Mouse (Mus musculus) mouse trophoblast stem cell (cell line): Measurements from ENCODE around the gene Prrt1.

Experiments used
- in situ Hi-C, 2 experiments: fragments of 300-500 bp; cut with MseI, MboI; formaldehyde crosslinking; loops; 2 replicates in 1 of 2; 3 replicates in 1 of 2; pipeline ENCODE4 v1.15.1; 2025

Prrt1 gene

DNA sequence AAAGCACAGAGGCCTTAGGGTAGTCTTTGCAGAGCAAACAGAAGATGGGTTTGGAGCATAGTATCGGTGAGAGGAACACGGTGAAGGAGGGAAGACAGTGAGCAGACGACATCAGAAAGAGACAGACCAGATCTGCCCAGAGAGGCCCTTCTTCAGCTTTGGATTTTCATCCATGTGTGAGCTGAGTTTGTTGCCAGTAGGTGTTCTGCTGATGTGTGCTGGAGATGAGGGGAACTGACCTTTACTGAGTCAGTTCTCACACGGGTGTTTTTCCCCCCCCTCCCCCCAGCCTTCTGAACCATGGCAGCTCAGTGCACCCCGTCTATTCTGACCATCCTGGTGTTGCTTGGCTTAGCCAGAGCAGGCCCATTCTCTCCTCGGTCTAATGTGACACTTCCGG lies 40.9 kb downstream of the Prrt1 start, which contains the start of gene Tnxb:
Gene Tnxb, plus strand, starts transcription at position 301 of the 400 bp plus-strand sequence.
- in situ Hi-C loops: no loop called here

DNA sequence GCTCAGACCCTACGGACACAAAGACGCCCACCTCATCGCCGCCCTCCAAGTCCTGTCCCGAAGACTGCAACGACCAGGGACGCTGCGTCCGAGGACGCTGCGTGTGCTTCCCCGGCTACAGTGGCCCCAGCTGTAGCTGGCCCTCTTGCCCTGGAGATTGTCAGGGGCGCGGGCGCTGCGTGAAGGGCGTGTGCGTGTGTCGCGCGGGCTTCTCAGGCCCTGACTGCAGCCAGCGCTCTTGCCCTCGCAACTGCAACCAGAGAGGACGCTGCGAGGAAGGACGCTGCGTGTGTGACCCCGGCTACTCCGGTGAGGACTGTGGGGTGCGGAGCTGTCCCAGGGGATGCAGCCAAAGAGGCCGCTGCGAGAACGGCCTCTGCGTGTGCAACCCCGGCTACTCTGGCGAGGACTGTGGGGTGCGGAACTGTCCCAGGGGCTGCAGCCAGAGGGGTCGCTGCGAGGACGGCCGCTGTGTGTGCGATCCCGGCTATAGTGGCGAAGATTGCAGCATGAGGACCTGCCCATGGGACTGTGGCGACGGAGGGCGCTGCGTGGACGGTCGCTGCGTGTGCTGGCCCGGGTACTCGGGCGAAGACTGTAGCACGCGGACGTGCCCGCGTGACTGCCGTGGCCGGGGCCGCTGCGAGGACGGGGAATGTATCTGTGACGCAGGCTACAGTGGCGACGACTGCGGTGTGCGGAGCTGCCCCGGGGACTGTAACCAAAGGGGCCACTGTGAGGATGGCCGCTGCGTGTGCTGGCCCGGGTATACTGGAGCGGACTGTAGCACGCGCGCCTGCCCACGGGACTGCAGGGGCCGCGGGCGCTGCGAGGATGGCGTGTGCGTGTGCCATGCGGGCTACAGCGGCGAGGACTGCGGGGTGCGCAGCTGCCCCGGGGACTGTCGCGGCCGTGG lies 42.1 kb downstream of the Prrt1 start:
- in situ Hi-C loops: no loop called here

DNA sequence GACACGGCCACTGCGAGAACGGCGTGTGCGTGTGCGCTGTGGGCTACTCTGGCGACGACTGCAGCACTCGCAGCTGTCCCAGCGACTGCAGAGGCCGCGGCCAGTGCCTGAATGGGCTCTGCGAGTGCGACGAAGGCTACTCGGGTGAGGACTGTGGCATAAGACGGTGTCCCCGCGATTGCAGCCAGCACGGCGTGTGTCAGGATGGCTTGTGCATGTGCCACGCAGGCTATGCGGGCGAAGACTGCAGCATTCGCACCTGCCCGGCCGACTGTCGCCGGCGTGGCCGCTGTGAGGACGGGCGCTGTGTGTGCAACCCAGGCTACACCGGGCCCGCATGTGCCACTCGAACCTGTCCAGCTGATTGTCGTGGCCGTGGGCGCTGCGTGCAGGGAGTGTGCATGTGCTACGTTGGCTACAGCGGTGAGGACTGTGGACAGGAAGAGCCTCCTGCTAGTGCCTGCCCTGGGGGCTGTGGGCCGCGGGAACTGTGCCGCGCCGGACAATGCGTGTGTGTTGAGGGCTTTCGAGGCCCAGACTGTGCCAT lies 43.0 kb downstream of the Prrt1 start:
- in situ Hi-C loops: no loop called here

DNA sequence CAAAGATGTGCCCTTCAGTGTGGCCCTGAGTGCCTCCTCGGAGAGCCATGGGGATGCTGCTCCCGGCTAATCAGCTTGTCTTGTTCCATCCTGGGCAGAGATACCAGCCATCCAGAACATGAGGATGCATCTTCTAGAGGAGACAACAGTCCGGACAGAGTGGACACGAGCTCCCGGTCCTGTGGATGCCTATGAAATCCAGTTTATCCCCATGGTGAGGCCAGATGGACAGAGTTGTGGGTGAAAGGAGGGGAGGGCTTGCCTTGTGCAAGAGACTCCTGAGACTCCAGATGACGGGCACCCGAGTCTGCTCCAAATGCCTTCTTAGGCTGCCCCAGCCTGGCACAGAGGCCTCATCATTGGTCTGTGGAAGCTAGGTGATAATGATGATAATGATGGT lies 43.8 kb downstream of the Prrt1 start:
- in situ Hi-C loops: no loop called here

DNA sequence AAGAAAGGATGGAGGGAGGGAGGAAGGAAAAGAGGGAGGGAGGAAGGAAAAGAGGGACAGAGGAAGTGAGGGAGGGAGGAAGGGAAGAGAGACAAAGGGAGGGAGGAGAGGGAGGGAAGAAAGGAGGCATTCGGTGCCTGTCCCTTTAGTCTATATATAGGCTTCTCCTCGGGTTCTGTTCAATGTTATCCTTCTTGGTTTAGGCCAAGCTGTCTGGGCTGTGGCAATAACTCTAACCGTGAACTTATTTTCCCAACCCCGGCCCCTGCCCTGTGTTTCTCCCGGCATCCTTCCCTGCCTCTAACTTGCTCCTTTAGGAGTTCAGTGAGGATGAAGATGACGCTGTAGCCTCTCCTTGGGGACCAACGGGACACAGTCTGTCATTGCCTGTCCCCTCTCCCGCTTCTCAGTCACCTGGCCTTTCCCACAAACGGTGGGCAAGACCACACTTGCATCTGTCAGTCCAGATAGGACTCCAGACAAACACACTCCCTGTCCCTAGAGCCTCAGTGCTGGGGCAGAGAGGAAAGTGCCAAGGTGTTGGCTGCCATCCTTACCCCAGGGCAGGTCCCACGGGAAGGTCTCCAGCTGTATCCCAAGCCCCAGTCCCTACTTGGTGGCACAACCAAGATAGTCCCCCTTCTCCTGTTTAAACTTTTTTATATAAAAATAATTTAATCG lies 45.3 kb downstream of the Prrt1 start:
- in situ Hi-C loops: no loop called here

DNA sequence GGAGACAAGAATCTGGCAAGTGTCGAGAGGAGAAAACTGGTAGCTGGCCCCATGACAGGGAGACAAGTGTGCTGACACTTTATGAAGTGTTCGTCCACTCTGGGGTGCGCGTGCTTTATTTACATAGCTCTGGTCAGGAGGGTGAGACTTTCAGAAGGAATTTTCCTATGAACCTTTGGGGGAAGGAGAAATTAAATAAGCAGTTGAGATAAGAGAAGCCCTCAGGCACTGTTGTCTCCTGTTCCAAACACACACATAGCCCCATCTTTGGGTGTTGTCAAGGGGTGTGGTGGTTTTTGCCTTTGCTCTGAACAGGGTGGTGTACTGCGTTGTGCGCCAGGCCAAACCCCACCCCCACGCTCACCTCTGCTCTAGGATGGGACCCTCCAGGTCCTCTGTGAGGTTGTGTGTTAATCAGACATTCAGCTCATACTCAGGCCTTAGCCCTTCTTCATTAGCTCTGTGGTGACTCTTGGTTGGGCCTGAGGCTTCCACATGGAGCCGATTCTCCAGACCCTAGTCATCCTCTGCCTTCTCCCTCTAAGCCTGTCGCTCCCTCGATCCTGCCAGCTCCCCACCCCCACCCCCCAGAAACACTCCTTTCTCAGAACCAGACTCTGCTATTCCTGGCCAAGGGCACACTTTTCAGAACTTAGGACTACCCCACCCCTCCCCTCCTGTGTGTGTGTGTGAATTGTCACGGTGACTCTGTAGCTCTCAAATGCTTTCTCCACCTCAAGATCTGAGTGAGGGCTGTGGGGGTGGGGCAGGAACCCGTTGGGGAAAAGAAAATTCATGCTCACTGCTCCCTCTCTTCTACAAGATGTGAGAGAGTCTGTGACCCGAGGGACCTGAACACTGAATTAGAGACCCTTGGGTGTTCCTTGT lies 46.1 kb downstream of the Prrt1 start:
- in situ Hi-C loops: no loop called here

DNA sequence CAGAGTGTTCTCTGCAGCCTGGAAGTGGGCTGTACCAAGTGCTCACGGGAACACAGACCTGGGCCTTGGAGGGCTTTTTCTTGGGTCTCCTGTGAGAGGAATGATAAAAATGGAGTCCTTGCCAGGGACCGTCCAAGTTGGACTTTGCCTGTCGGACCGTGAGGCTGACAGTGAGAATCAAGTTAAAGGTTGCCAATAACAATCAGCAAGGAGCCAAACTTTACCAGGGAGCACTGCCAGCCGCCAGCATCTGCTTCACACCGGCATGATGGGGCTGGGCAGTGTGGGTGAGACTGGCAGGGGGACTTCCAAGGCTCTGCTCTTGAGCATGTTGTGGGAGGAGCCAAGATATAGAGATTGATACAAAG lies 46.7 kb downstream of the Prrt1 start:
- in situ Hi-C loops: no loop called here

DNA sequence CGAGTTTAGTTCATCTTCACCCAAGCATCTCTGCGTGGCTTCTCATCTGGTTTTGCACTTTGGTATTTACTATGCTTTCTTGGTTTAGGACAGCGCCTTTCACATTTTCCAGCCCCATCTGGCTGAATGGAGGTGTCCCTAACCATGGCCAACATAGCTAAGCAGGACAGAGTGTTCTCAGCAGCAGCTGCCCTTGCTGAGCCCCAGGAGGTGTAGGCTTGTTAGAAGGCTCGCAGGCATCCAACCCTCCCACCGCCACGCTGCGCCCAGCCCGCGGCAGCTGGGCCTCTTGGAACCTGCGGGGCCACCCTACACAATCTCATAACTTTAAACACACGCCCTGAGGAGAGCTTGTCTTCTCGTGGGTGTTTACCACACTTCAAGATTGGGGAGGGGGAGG lies 47.3 kb downstream of the Prrt1 start:
- in situ Hi-C loops: no loop called here

DNA sequence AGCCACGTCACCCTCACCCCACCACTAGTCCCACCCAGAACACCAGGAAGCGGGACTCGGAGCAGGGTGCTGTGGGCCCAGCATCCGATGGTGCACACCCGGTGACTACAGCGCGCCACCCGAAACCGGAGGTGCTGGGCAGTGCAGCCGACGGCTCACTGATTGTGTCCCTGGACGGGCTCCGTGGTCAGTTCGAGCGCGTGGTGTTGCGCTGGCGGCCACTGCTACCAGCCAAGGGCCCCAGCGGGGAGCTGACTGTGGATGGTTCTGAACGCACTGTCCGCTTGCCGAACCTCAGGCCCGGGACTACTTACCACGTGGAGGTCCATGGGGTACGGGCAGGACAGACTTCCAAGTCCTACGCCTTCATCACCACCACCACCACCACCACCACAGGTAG lies 50.9 kb downstream of the Prrt1 start:
- in situ Hi-C loops: no loop called here

DNA sequence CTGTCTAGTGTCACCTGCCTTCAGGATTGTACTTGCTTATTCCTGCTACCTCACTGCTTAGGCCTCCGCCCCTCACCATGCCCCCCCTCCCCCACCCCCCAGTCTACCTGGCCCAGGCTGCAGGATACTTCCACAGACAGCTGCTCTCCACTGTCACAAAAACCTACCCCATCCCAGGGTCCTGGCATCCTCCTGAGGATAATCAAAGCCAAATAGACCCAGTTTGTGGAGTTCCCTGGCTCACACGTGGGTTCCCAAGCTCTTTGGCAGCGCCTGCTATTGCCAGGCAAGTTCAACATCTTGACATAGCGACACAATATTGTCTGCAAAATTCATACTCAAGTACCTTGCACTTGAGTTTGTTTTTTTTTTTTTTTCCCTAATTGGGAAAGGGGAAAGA lies 51.3 kb downstream of the Prrt1 start:
- in situ Hi-C loops: no loop called here

DNA sequence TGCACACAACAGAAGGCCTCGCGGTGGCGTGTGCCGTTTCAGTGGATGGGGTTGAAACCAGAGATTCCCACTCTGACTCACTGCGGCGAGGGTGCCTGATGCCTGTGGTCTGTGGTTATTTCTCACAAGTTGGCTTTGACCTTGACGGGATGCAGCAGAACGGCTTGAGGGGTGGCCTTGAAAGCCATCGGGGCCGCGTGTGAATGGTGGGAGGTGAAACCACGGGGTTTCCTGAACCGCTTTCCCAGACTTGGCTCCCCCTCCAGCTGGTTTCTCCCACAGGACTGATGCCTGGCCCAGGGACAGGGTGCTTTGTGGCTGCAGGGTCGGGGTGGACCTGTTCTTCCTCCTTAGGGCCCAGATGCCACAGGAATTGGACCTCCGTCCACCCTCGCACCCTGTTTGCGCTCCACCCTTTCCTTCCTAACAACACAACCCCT lies 51.8 kb downstream of the Prrt1 start:
- in situ Hi-C loops: no loop called here

DNA sequence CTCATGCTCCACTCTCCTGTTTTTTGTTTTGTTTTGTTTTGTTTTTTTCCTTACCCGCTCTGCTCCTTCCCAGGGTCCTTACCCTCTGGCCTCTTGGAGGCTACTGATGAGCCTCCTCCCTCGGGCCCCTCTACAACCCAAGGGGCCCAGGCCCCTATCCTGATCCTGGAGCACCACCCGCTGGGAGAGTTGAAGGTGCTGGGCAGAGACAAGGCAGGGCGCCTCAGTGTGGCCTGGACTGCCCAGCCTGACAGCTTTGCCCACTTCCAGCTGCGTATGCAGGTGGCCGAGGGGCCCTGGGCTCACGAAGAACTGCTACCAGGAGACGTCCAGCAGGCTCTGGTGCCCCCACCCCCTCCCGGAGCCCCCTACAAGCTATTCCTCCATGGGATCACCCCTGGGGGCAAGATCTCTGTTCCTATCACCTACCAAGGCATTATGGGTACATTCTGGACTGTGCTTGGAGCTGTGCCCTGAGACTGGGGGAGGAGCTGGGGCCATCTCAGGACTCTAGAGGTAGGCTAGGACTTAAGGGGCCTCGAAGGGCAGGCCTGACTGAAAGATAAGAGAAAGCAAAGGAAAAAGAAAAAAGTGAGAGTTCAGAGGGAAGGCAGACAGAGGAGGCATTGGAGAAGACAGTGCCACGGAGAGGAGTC lies 52.7 kb downstream of the Prrt1 start:
- in situ Hi-C loops: no loop called here
